Mouse (Mus musculus): ENCODE results near the gene Ssna1.
"Not testable (repeated sequence)": the region's sequence is repeated elsewhere in the genome, so short reads cannot be mapped to it uniquely, and the experiment has no call there.

Ssna1 gene

DNA sequence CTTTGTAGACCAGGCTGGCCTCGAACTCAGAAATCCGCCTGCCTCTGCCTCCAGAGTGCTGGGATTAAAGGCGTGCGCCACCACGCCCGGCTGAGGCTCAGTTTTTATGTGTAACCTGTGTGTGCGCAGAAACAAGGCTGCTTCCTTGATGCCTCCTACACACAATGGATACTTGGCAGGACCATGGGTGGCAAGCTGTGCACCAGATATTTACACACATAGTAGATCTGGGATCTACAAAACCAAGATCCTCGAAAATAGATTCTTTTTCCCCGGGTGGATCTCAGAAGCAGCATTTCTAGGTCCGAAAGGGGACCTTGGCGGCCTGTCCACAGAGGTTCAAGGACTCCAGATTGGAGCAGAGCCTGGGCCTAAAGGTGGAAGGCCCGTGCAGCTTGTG, 10.4 kb downstream of the Ssna1 start:
- DNase-seq = no peak

DNA sequence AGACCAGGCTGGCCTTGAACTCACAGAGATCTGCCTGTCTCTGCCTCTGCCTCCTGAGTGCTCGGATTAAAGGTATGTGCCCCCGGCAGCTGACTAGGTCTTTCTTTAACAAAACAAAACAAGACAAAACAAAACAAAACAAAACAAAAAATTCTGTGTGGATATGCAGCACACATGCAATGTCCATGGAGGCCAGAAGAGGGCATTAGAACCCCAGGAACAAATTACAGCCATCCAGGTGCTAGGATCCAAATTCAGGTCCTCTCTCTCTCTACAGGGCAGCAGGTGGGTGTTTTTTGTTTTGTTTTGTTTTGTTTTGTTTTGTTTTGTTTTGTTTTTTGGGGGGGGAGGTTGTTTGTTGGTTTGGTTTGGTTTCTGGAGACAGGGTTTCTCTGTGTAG, 13.4 kb downstream of the Ssna1 start:
- DNase-seq = no peak

DNA sequence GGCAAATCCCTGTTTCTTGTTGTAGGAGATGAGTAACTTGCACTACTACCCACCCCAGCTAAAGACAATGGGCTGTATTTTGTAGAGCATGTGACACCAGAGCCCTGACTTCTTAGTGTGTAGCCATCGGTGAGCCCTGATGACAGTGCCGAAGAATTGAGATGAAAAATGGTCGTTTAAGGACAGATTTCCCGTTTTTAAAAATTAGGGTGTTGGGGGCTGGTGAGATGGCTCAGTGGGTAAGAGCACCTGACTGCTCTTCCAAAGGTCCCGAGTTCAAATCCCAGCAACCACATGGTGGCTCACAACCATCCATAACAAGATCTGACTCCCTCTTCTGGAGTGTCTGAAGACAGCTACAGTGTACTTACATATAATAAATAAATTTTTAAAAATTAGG, 15.0 kb downstream of the Ssna1 start:
- DNase-seq = not testable (repeated sequence)

DNA sequence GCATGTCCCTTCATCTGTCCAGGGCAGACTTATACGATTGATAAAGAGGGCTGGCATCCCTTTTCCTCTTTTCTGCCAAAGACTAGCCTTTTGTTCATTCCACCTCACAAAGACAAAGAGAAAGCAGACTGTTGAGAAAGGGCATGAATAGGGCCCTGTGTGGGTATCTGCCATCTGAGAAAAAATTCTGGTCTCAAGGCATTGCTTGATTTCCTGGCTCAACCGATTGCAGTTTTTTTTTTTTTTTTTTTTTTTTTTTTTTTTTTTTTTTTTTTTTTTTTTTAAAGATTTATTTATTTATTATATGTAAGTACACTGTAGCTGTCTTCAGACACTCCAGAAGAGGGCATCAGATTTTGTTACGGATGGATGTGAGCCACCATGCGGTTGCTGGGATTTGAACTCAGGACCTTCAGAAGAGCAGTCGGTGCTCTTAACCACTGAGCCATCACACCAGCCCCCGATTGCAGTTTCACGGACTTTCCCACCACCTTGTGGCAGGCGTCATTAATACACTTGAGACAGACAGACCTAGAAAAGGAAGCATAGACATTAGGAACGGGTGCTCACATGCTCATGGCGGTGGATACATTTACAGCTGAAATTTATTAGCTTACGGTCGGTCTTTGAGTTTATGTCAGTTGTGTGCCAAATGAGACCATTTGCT, 15.7 kb downstream of the Ssna1 start:
- peak; percentile 61 to 78 for DNase-seq

DNA sequence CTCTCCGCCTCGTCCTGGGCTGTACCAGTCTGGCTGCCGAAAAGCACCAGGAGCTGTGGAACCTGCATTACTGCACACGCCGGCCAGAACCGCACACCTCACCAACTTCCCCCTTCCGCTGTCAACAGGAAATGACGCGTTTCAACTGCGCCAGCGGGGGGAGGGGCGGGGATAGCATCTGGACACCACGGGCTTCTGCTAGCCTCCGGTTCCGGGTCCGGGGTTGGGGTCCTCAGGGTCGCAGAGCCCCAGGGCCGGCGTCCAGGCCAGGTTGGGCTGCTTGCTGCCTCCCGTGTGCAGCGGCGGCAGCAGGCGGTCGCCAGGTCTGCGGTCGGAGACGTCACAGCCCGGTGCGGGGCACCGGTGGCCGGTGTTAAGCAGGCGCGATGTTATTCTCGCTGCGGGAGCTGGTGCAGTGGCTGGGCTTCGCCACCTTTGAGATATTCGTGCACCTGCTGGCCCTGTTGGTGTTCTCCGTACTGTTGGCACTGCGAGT, 16.9 kb downstream of the Ssna1 start, which contains the start of gene Tmem203:
Gene Tmem203 (plus strand): TSS at position 156 of the 496 bp plus-strand sequence.
- DNase-seq = peak; percentile 94

DNA sequence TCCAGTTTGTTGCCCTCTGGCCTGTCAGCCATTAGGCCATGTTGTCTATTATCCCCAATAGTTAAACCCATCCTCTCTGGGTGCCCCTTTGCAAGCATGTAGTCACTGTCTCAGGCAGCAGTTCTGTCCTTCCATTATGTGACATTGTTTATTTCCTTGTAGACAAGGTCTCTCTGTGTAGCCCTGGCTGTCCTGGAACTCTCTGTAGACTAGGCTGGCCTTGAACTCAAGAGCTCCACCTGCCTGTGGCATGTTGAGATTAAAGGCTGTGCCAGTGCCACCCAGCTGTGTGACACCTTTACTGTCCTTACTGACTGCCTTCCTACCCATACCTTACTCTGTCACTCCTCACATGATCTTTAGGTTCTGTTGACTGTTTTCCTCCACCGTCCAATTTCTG, 19.9 kb downstream of the Ssna1 start:
- peak; percentile 59 to 60 for DNase-seq

DNA sequence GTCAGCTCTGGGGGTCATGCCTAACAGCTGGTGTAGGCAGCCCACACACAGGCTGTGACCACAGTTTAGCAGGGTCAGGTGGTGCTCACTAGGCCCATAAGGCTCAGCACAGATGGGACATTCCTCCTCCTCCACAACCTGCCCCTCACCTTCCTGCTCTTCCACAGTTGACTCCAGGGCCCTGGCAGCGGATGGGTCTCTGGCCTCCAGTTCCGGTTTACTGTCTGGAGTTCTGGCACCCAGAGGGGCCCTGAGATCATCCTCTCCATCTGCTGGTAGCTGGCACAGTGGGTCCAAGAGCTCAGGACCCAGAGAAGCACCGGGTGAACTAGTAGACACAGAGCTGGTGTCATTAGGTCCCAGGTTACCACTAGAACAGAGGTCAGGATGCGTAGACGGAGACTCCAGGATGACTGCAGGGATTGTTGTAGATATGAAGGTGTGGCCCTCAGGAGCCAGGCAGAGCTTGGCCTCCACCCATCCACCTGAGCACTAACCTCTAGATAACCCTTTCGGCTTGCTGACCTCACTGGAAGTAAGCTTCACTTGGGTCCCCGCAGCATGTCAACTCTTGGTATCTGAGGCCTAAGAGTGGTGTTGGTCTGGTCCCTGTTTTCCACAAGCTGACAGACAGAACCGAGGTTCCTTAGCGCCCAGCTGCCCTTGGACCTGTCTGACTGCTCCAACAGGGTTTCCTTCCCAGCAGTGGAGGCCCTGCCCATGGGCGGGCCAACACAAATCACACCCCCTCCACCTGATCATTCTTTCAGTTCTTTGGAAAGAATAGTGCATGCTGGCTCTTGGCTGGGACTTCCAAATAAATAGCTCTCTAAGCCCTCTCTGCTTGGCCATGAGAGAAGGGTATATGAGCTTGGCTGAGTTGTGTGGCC, 25.8 kb downstream of the Ssna1 start, which contains the start of gene AL732309.1:
Gene AL732309.1 (minus strand): TSS at position 681 of the 890 bp plus-strand sequence.
- peak; percentile 49 to 74 for DNase-seq

DNA sequence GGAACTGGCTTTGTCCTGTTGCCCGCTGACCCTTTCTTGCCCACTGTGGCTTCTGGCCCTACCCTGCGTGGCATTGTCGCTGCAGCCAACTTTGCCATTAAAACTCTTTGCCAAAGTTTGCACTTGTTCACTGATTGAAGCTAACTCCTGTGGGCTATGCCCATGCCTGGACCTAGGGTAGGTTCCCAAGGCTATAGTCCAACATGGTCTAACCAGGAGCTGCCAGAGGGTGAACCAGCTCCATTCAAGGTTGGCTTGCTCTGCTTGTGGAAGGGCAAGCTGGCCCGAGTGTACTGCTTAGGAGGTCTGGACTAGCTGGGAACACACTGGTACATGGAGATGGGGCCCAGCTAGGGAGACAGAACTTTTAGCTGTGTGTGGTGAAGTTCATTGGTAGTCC, 28.1 kb downstream of the Ssna1 start:
- no peak for DNase-seq

DNA sequence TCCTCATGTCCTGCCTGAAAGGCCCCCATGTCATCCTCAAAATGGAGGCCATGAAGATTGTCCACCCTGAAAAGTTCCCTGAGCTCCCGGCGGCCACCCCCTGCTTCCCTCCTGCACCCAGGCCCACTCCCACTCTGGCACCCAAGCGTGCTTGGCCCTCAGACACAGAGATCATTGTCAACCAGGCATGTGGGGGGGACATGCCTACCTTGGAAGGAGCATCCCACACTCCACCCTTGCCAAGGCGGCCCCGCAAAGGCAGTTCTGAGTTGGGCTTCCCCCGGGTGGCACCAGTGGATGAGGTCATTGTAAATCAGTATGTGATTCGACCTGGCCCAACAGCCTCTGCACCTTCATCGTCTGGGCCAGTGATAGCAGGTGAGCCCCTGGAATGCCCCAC, 28.9 kb downstream of the Ssna1 start:
- no peak for DNase-seq

DNA sequence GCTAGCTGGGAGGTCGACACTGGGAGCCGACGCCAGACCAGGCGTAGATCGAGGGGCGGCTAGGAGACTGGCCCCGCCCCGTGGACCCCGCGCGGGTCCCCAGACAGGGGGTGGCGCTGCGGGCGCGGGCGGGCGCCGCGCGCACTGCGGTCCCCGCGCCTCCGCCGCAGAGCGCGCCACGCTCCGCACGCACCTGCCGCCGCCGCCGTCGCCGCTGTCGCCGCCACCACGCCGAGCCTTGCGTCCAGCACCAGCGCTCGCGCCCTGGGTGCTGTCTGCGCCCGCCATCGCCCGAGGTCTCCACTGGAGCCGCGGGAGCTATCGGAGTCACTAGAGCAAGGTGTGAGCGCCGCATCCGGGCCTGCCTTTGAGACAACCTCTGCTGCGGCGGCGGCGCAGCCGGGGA, 30.1 kb downstream of the Ssna1 start, which contains the start of the genes Rnf208 and Cysrt1:
Gene Rnf208 (plus strand): TSS at position 155 of the 406 bp plus-strand sequence.
Gene Cysrt1 (minus strand): TSS at position 352 of the 406 bp plus-strand sequence.
- DNase-seq = peak; percentile 37 to 66

DNA sequence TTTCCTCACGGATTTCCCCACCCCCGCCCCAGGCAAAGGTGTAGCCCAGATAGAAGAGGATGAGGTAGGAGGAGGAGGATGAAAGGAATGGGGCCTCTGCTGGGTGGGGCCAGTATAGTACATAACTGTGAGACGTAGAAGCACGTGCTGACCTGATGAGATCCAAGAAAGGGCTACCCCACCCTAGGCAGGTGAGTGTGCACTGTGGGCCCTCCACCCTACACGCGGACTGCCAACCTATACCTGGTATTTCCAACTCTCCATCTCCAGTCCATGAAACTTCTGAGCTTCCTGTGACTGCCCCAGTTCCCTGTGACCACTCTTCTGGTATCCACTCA, 30.8 kb downstream of the Ssna1 start:
- peak in 1 of 2 experiments; percentile 34 for DNase-seq

DNA sequence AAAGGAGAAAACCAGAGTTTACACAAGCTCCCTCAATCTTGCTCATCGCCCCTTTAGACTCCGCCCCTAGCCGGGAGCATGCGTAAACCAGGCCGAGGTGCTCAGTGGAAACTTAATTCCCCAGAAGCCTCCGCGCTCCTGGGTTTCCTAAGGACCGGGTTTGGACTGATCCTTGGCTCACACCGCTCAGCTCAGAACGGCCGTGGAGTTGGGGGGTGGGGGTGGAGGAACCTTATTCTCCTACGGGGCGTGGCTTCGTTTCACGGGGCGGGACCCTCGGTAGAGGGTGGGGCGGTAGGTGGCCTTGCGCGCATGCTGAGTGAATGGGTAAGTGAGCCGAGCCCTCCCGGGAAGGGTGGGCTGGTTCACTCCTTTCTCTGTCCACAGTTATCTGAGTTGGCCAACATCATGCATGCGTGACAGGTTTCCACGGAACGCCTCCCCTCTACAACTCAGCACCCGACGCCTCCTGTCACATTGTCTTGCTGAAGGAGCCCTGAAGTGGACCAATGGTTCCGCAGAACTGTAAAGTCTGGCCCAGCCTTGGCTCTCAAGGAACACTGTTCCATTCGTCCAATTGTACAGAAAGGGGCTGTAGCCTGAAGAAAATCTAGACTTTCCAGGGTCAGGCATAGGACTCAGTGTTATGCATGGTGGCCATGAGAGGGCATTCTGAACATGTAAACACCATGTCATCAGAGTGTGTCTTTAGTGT, 31.4 kb downstream of the Ssna1 start:
- DNase-seq = peak; percentile 88 to 95

DNA sequence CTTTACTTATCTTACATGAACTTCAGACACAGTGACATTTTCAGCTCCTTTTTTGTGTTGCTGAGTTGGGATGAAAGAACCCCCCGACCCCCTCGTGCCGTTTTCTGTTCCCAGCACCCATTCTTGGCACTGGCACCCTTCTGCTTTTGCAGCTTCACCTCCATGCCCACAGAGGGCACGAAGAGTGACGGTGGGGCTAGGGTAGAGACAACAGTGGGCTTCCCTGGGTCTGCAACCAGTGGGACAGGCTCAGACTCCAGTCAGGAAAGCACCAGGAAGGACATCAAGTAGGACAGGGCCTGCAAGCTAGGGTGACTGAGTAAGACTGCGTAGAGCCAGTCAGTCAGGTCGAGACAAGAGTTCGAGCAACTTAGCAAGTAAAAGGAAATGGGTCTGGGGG, 31.9 kb downstream of the Ssna1 start:
- no peak for DNase-seq

DNA sequence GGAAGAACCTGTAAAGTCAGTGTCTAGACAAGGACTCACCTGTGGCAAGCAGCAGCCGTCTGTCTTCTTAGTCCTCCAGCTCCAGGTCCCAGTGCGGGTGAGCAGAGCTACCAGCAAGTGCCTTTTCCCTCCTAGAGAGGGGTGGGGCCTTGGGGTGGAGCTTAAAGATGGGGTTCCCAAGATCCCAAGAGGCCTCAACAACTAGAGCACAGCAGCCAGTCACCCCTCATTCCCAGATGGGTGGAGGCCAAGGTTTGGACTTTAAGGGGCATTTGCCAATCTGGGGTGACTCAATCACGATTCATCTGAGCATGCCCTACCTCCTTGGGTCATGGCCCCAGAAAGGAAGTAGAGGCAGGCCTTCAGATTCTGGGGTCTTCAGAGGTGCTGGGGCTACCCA, 32.5 kb downstream of the Ssna1 start:
- peak in 1 of 2 experiments; percentile 27 for DNase-seq

DNA sequence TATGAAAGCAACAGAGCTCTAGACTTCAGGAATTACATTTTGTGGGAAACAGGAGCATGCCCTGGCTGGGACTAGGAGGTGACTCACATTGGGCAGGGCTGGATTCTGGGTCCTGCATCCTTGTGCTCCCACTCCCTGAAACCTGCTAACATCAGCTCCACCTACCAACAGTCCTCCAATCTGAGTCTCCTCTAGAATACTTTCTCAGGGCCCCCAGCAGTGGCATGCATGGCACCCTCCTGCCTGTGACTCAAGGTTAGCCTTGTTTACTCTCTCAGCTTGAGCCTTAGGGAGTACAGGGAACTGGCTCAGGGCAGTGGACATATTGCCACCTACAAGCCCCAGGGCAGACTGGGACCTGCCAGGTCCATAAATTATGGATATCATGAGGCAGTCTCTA, 34.1 kb downstream of the Ssna1 start:
- peak in 1 of 2 experiments; percentile 41 for DNase-seq

DNA sequence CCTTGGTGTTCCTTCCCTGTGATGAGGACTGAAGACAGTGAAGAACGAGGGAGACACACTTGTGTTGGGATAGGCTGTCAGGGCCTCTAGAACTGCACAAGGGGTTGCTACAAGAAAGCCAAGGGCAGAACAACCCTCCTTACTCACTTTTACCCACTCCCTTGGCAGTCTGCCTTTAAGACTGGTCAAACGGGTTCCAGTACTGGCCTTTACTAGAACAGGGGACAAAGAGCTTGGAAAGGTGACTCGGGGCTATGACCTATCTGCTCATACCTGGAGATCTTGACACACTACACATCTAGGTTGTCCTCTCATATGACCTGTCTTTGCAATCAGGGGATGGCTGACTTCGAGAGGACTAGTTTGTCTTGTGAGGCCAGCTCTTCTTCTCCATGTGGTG, 34.7 kb downstream of the Ssna1 start:
- peak; percentile 75 to 80 for DNase-seq

DNA sequence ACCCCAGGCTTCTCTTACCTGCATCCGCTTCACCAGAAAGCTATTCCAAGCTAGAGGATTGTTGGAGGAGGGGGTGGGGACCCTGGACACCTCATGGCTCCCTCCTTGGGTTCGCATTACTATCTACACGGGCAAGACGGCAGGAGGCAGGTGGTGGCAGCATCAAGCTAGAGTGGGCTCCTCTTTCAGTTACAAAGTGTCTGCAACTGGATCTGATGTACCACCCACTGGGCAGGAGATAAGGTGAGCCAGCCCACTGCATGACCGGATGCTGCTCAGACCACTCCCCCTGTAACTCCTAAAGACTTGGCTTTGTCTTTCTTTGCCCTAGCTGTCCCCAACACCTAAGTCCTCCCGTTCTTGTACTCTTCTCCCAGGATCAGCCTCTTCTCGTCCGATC, 35.6 kb downstream of the Ssna1 start, which contains the start of gene Rnf224:
Gene Rnf224 (minus strand): TSS at position 174 of the 400 bp plus-strand sequence.
- DNase-seq = peak in 1 of 2 experiments; percentile 29

DNA sequence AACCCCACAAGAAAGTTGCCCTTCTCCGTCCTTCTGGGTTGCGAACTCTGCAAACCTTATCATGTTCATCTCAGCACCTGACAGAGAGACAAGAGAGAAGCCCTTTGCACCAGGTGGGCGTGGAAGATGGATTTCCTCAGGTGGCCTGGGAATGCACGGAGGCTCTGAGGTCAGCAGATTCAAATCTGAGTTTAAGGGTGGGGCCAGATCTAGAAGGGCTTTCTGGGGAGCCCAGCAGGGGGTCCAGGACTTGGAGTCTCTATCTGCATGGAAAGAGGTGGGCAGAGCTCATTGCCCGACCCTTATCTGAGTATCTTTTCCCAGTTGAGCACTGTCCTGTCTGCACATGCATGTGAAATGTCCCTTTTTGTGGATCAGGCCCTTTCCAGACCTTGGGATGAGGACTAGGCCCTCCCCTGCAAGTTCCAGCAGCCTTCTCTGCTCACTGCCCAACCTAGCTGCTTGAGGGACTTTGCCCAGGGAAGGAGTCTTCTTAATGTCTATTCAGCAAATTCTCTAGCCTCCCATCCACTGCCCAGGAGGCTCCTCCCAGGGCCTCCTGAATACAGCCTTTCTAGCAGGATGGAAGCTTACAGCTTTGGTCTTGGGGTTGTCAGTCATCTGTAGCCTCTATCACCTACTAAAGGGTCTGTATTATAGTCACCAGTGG, 37.6 kb downstream of the Ssna1 start:
- peak; percentile 56 to 85 for DNase-seq

DNA sequence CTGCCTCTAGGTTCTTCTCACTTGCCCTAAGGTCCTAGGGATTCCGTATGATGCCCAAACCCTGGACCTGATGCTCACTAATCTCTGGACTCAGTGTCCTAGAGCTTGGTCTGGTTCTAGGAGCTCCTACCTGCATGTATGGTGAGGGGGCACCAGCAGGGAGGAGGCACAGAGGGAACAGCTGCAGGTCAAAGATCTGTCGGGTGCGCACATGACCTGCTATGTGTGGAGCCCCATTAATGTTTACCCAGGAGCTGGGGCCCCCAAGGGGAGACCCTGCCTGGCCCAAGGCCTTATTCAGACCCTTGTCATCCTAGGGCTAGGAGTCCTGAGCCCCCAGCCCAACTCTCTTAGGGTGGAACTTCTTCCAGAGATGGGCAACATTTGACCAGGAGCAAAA, 38.2 kb downstream of the Ssna1 start, which contains the start of gene Slc34a3:
Gene Slc34a3 (minus strand): TSS at position 315 of the 400 bp plus-strand sequence.
- DNase-seq = peak; percentile 61 to 81

DNA sequence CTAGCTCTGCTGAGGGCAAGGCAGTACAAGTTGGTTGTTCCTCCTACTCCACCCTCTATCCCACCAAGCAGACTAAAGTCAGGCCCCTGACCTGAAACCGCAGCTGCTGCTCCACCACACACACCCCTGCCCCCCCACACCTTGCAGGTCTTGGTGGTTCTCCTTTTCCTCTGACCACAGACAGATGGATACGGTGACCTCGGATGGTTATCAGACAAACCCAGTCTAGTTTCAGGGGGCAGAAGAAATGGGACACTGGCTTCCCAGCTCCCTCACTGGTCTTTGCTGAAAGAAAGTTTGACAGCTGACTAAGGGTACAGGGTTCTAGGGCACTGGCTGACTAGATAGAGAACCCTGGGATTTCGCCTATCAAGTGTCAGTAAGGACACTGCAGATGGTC, 38.8 kb downstream of the Ssna1 start:
- peak in 1 of 2 experiments; percentile 40 for DNase-seq

DNA sequence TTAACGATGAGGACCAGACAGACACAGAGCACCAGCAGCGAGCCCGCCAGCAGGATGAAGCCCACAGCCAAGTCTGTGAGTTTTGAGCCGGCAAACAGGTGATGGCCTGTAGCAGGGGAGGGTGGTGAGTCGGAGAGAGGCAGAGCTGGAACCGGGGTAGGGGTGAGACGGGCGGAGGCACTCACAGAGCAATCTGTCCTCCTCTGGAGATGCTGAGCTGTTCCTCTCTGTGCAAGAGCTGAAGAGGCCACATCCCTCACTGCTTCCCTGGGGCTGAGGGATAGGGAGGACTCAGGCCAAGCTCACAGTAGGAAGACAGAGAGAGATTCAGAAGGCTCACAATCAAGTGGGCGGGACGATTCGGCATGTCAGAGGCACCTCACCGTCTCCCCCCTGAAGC, 41.2 kb downstream of the Ssna1 start:
- DNase-seq = peak in 1 of 2 experiments; percentile 29

DNA sequence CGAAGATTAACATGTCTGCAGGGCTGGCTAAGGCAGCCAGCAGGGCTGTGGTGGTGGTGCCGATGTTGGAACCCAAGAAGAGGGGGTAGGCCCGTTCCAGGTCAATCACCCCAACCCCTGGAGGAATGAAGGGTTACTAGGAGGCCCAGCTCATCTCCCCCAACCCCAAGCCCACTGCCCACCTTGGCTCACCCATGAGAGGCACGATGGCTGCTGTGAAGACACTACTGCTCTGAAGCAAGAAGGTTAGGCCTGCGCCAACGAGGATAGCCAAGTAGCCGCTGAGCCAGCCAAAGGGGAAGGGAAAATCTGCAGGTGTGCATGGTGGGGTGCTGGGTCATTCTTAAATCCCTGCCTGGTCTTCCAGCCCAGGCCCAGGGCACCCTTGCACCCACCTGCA, 41.7 kb downstream of the Ssna1 start:
- DNase-seq = peak in 1 of 2 experiments; percentile 34

Data from kidney, postnatal 25 days (tissue).